Mouse (Mus musculus) megakaryocyte, embryonic 14.5 days (primary cell): ENCODE measurements at regions not wholly inside any gene's neighbourhood (a gene's known extent, or its start where the extent isn't known, plus 50 kb on each side); places are given as distances from the start of the nearest gene placed in this dataset.

Experiments
- FLI1 ChIP-seq: IDR thresholded peaks from 2 replicates; pipeline ENCODE4 v1.6.1; 2012; ENCODE audit warnings: low read length, inconsistent platforms, mixed read lengths
- GATA1 ChIP-seq: IDR thresholded peaks from 3 replicates; pipeline ENCODE4 v1.6.1; 2012; ENCODE audit warnings: mixed read lengths, low read length, inconsistent platforms, borderline replicate concordance

GRCm38 (mm10) chr5:45119757-45120156 is 320.3 kb upstream of the Ldb2 start:
- no peak for TF ChIP-seq GATA1
- TF ChIP-seq FLI1 = no peak
